Mouse (Mus musculus) intestine, embryonic 14.5 days (tissue): ENCODE measurements around the gene Dync1i1. TPM values are rescaled to one million over a fixed set of nuclear protein-coding genes. Genes with fewer than 3 reads are reported as not detected.

Experiments
- ATAC-seq: fragments of 200-750 bp; cut with Nextera tagmentation; replicated peaks from 2 replicates; pipeline ENCODE4 v1.8.0; 2017; ENCODE audit warnings: low read depth, moderate number of reproducible peaks, moderate TSS enrichment, moderate library complexity; ENCODE audit not compliant: low FRiP score, low TSS enrichment
- DNase-seq: peaks from one replicate; pipeline ENCODE4 v3.0.0-alpha.2; 2018; ENCODE audit warnings: low spot score
- H3K27ac ChIP-seq: fragments of 300-500 bp; sonication (generic); 2 replicates; pipeline ENCODE4 v1.5.1; 2014; ENCODE audit warnings: low read depth, mild to moderate bottlenecking, control low read depth
- H3K27me3 ChIP-seq: fragments of 300-500 bp; sonication (generic); replicated peaks from 2 replicates; pipeline ENCODE4 v1.6.1; 2014; ENCODE audit warnings: low read length, control low read depth; ENCODE audit not compliant: control insufficient read depth, insufficient read depth
- H3K36me3 ChIP-seq: fragments of 300-500 bp; sonication (generic); 2 replicates; pipeline ENCODE4 v1.6.1; 2014; ENCODE audit warnings: low read length, control low read depth; ENCODE audit not compliant: control insufficient read depth, insufficient read depth
- H3K4me1 ChIP-seq: fragments of 300-500 bp; sonication (generic); replicated peaks from 2 replicates; pipeline ENCODE4 v1.6.1; 2014; ENCODE audit warnings: low read length, control low read depth, mixed read lengths; ENCODE audit not compliant: control insufficient read depth, insufficient read depth
- H3K4me2 ChIP-seq: fragments of 300-500 bp; sonication (generic); 2 replicates; pipeline ENCODE4 v1.6.1; 2014; ENCODE audit warnings: low read length
- H3K4me3 ChIP-seq: fragments of 300-500 bp; sonication (generic); 2 replicates; pipeline ENCODE4 v1.5.1; 2014; ENCODE audit warnings: low read depth, low read length, control low read depth, mixed read lengths
- H3K9ac ChIP-seq: fragments of 300-500 bp; sonication (generic); 2 replicates; pipeline ENCODE4 v1.6.1; 2014; ENCODE audit warnings: mild to moderate bottlenecking, low read length
- H3K9me3 ChIP-seq: fragments of 300-500 bp; sonication (generic); 2 replicates; pipeline ENCODE4 v1.6.1; 2016; ENCODE audit warnings: low read length, control low read depth; ENCODE audit not compliant: control insufficient read depth
- WGBS: fragments of 180-500 bp; shearing (Covaris S2); extraction: QIAGEN DNeasy Blood & Tissue Kit; methylation state at CpG from one replicate; pipeline ENCODE4 v1.1.7; 2014; 5-methylcytosine and 5-hydroxymethylcytosine counted together
- polyA plus RNA-seq: library from polyadenylated mRNA; unstranded; fragments of >200 nt; fragmentation: Nextera tagmentation; extraction: Ambion mirVana; gene quantifications from 2 replicates; pipeline ENCODE4 v1.2.1, GENCODE M21; 2014

Gene Dync1i1
- polyA plus RNA-seq, 1 experiment from 2014 or later, result 0.61 TPM

- Histone ChIP-seq H3K27ac (no peak overlapping the region), H3K4me2 (no peak overlapping the region), H3K9ac (no peak overlapping the region), H3K4me1 (no peaks in the 10 kb centered on the region), H3K36me3 (0 out of 2 replicates have a peak, but pooled peaks cover 2% of the 10 kb centered on the region), H3K9me3 (no peaks in the 10 kb centered on the region), H3K4me3 (no peak overlapping the region), H3K27me3 (no peaks in the 10 kb centered on the region)
- DNase-seq (no peak), ATAC-seq (no peak)
- WGBS, result 64% methylated on average over 12 of the region's 12 CpGs
Observed at GRCm38 (mm10) chr6:6046729-6047424, 321.4 kb downstream of the Dync1i1 start.

- Histone ChIP-seq H3K27ac (no peak overlapping the region), H3K27me3 (no peaks in the 10 kb centered on the region), H3K4me1 (no peaks in the 10 kb centered on the region), H3K36me3 (no peaks in the 10 kb centered on the region), H3K4me2 (no peak overlapping the region), H3K4me3 (no peak overlapping the region), H3K9me3 (no peaks in the 10 kb centered on the region), H3K9ac (no peak overlapping the region)
- 72% methylated on average over 11 of the region's 11 CpGs for WGBS
- DNase-seq, result peak; percentile 18
- no peak for ATAC-seq
Observed at GRCm38 (mm10) chr6:6052696-6053095, 327.3 kb downstream of the Dync1i1 start.

- Histone ChIP-seq H3K27ac (no peak overlapping the region), H3K9ac (no peak overlapping the region), H3K36me3 (no peaks in the 10 kb centered on the region), H3K27me3 (no peaks in the 10 kb centered on the region), H3K4me1 (no peaks in the 10 kb centered on the region), H3K9me3 (no peaks in the 10 kb centered on the region), H3K4me3 (no peak overlapping the region), H3K4me2 (no peak overlapping the region)
- WGBS, result 80% methylated on average over 3 of the region's 3 CpGs
- no peak for DNase-seq
- ATAC-seq, result no peak
Observed at GRCm38 (mm10) chr6:6053946-6054345, 328.5 kb downstream of the Dync1i1 start.

- no peaks in the 10 kb centered on the region for H3K27me3 ChIP-seq
- H3K9ac ChIP-seq, result no peak overlapping the region
- H3K9me3 ChIP-seq, result no peaks in the 10 kb centered on the region
- ATAC-seq (no peak), DNase-seq (peak; percentile 41)
- WGBS, result 72% methylated on average over 3 of the region's 3 CpGs
- H3K4me1 ChIP-seq, result no peaks in the 10 kb centered on the region
- H3K4me3 ChIP-seq, result no peak overlapping the region
- H3K27ac ChIP-seq, result no peak overlapping the region
- H3K4me2 ChIP-seq, result no peak overlapping the region
- H3K36me3 ChIP-seq, result no peaks in the 10 kb centered on the region
Observed at GRCm38 (mm10) chr6:6058548-6058947, 333.1 kb downstream of the Dync1i1 start.

GRCm38 (mm10) chr6:6067201-6067600 is 341.8 kb downstream of the Dync1i1 start:
- H3K4me3 ChIP-seq, result no peak overlapping the region
- peaks cover 8% of the 10 kb centered on the region for H3K4me1 ChIP-seq
- DNase-seq, result peak; percentile 41
- H3K27me3 ChIP-seq, result no peaks in the 10 kb centered on the region
- no peak overlapping the region for H3K4me2 ChIP-seq
- 94% methylated on average over 6 of the region's 6 CpGs for WGBS
- no peak overlapping the region for H3K27ac ChIP-seq
- H3K9ac ChIP-seq, result no peak overlapping the region
- no peak for ATAC-seq
- no peaks in the 10 kb centered on the region for H3K36me3 ChIP-seq
- H3K9me3 ChIP-seq, result no peaks in the 10 kb centered on the region

- Histone ChIP-seq H3K4me1 (peaks cover 8% of the 10 kb centered on the region), H3K27me3 (no peaks in the 10 kb centered on the region), H3K4me3 (no peak overlapping the region), H3K27ac (no peak overlapping the region), H3K9me3 (no peaks in the 10 kb centered on the region), H3K36me3 (no peaks in the 10 kb centered on the region), H3K4me2 (no peak overlapping the region), H3K9ac (no peak overlapping the region)
- ATAC-seq (no peak), DNase-seq (peak; percentile 44)
- WGBS, result 6% methylated on average over 3 of the region's 3 CpGs
Observed at GRCm38 (mm10) chr6:6070015-6070414, 344.6 kb downstream of the Dync1i1 start.

- 82% methylated on average over 7 of the region's 7 CpGs for WGBS
- Histone ChIP-seq H3K27ac (no peak overlapping the region), H3K9me3 (no peaks in the 10 kb centered on the region), H3K36me3 (no peaks in the 10 kb centered on the region), H3K27me3 (no peaks in the 10 kb centered on the region), H3K4me3 (no peak overlapping the region), H3K4me2 (no peak overlapping the region), H3K9ac (no peak overlapping the region), H3K4me1 (peaks cover 8% of the 10 kb centered on the region)
- DNase-seq (no peak), ATAC-seq (no peak)
Observed at GRCm38 (mm10) chr6:6071038-6071437, 345.6 kb downstream of the Dync1i1 start.

- no peak for DNase-seq
- no peaks in the 10 kb centered on the region for H3K27me3 ChIP-seq
- H3K36me3 ChIP-seq, result no peaks in the 10 kb centered on the region
- 94% methylated on average over 7 of the region's 7 CpGs for WGBS
- H3K9ac ChIP-seq, result no peak overlapping the region
- no peak overlapping the region for H3K27ac ChIP-seq
- H3K4me2 ChIP-seq, result no peak overlapping the region
- no peak overlapping the region for H3K4me3 ChIP-seq
- 0 out of 2 replicates have a peak, but pooled peaks cover 3% of the 10 kb centered on the region for H3K9me3 ChIP-seq
- H3K4me1 ChIP-seq, result no peaks in the 10 kb centered on the region
- ATAC-seq, result no peak
Observed at GRCm38 (mm10) chr6:6075940-6076447, 350.6 kb downstream of the Dync1i1 start.

GRCm38 (mm10) chr6:6077234-6077633 is 351.8 kb downstream of the Dync1i1 start:
- Histone ChIP-seq H3K27me3 (no peaks in the 10 kb centered on the region), H3K27ac (no peak overlapping the region), H3K9me3 (0 out of 2 replicates have a peak, but pooled peaks cover 3% of the 10 kb centered on the region), H3K4me3 (no peak overlapping the region), H3K4me1 (no peaks in the 10 kb centered on the region), H3K4me2 (no peak overlapping the region), H3K36me3 (no peaks in the 10 kb centered on the region), H3K9ac (no peak overlapping the region)
- 77% methylated on average over 4 of the region's 4 CpGs for WGBS
- DNase-seq, result no peak
- ATAC-seq, result no peak
